Mouse (Mus musculus) urinary bladder, postnatal 4 days (tissue): ENCODE results near the gene Yipf3.

Source experiments
- DNase-seq, 2 experiments: peaks; one replicate each; pipeline ENCODE4 v3.0.0; 2021 to 2022; ENCODE audit warnings: low spot score in 2 of 2

The Yipf3 gene

GRCm38 (mm10) chr17:46283911-46284310, 36.0 kb downstream of the Yipf3 start:
- no peak for DNase-seq

DNA sequence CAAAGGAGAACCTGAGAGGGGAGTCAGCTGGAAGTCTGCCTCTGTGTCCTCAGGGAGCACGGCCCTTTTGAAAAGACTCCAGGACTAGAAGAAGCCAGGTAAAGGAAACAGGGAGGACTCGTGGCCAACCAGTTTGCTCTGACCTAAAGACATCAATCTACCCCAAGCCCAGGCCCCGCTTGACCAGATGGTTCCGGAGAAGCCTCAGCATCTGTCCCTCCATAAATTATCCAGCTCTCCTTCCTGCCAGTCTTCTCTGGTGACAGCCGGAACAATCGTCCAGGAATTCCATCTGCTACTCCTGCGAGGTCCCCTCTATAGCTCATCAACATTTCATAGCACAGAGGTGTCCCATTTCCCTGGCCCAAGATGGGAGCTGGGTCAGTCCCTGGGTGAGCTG, 36.8 kb downstream of the Yipf3 start:
- DNase-seq, result no peak

DNA sequence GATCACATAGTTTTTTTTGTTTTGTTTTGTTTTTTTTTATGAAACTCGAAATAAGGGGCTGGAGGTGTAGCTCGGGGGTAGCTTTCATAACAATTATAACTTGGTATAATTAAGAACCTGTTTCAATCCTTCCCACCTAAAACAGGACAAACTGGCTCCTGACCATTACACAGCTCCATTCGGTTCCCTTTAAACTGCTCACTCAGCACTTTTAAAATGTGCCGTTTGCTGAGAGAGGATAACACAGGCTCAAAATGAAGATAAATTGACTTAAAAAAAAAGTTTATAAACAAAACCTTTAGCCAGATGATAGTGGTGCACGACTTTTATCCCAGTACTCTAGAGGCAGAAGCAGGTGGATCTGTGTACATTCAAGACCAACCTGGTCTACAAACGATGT, 37.5 kb downstream of the Yipf3 start:
- no peak for DNase-seq

DNA sequence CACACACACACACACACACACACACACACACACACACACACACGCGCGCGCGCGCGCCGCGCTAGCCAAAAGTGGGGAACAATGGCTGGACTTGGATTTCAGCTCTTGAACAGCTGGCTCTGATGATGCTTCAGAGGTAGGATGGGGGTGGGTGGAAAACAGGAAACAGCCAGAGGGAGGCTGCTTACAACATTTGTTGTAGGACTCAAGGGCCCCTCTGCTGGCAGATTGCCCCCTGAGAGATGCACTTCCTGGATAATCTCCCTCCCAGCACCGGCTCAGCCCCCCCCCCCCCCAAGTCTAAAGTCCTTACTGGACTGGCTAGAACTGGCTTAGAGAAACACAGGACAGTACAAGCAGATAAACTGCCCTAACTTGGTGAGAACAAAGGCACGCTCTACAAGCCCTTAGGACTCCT, 39.8 kb downstream of the Yipf3 start:
- DNase-seq, result peak in 1 of 2 experiments; percentile 55

- no peak for DNase-seq
Measured at GRCm38 (mm10) chr17:46296601-46297000, 48.7 kb downstream of the Yipf3 start.

DNA sequence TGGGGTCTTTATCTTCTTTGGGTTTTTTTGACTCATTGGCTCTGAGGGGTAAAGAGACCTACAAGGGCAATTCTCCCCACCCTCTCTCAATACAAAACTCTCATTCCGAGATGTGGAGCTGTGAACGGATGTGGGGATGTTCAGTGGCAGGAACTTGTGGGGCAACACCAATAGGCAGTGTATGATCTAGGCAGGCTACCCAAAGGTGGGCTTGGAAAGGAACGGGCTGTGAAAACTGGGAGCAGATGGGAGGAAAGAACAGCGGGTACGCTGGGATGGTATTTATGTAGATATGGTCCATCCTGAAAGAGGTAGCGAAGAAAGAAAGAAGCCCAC, 49.1 kb downstream of the Yipf3 start:
- DNase-seq, result no peak

DNA sequence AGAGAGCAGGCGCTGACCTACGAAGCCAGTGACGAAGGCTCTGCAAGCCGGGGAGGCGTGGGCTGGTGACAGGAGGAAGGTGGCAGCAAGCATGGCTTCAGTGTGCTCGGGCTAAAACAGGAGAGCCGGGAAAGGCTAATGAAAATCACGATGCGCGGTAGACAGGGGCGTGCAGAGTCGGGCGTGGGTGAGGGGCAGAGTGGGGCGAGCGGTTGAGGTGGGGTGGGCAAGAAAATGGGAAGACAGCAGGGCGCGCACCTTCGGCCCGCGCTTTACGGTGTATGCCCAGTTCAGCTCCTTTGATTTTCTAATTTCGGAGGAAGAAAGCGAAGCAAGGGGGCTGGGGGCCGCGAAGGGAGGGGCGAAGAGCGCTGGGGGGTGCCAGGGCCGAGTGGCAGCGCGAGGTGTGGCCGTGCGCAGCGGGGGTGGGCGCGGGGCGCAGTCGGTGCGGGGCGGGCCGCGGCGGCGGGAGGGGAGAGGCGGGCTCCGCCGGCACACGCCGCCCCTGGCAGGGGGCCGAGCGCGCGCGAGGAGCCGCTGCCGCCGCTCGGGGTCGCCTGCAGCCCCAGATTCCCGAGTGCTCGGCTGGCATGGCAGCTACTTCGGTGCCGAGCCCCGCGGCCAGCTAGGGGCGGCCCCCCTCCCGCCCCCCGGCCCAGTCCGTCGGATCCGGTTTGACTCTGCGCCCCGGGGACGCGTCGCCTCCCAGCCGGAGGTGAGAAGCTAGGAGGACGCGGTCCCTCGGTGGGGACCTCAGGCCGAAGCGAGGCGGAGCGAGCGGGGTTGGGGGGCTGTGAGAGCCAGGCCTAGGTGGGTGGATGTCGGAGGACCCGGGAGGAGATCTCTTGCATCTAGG, 49.7 kb downstream of the Yipf3 start, which contains the start of gene Dlk2:
Gene Dlk2, plus strand, starts transcription at position 58 of the 856 bp plus-strand sequence.
- DNase-seq, result no peak

GRCm38 (mm10) chr17:46298220-46298913, 50.5 kb downstream of the Yipf3 start:
- DNase-seq, result peak; percentile 68 to 87

GRCm38 (mm10) chr17:46301892-46302291, 54.0 kb downstream of the Yipf3 start:
- no peak for DNase-seq
